Mouse (Mus musculus) small intestine, adult 2 months (tissue): ENCODE data around the gene Gak.

ENCODE experiments used
- CTCF ChIP-seq: fragments of 200-500 bp; IDR thresholded peaks from 2 replicates; pipeline ENCODE4 v1.5.1; 2012; ENCODE audit warnings: low read depth, mild to moderate bottlenecking, control low read depth, inconsistent platforms, low read length, moderate library complexity, mixed read lengths; ENCODE audit not compliant: insufficient replicate concordance, insufficient read length; ENCODE audit errors: extremely low read depth
- POLR2A ChIP-seq: fragments of 200-500 bp; IDR thresholded peaks from 2 replicates; pipeline ENCODE4 v1.6.1; 2012; ENCODE audit warnings: low read depth, mild to moderate bottlenecking, control low read depth, inconsistent platforms, low read length, moderate library complexity

DNA sequence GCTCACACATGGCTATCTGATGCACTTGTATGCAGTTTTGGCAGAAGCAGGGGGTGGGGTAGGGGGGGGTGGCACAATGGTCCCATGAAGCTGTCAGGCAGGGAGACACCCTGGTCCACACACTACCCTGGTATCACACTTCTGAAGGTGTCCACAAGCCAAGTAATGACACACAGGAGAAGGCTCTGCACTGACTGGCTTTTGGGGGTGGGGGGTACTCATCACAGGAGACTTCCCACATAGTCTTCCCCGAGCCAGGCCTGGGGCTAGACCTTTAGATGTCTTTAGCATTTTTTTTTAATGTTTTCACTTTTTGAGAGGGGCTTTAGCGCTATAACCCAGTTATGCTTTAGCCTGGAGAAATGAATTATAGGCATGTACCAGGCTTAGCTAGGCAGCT, 17.8 kb upstream of the Gak start:
- TF ChIP-seq CTCF = no peak
- no peak for TF ChIP-seq POLR2A
